Mouse (Mus musculus) spleen, adult 2 months (tissue): ENCODE data around the gene Gm9999. TPM values are rescaled to one million over a fixed set of nuclear protein-coding genes. Genes with fewer than 3 reads are reported as not detected.
"Not testable (repeated sequence)": the region's sequence is repeated elsewhere in the genome, so short reads cannot be mapped to it uniquely, and the experiment has no call there.

Experiments
- DNase-seq, 2 experiments: peaks; one replicate each; pipeline versions ENCODE4 v3.0.0 to v3.0.0-alpha.2; 2012 to 2021; ENCODE audit warnings: low spot score in 2 of 2, low read depth in 1 of 2
- H3K27ac ChIP-seq: fragments of 200-500 bp; 2 replicates; pipeline ENCODE4 v1.5.1; 2012; ENCODE audit warnings: low read length, inconsistent platforms; ENCODE audit not compliant: insufficient read depth
- H3K27me3 ChIP-seq: fragments of 200-500 bp; 2 replicates; pipeline ENCODE4 v1.6.1; 2012; ENCODE audit warnings: mild to moderate bottlenecking, moderate library complexity, low read length, inconsistent platforms; ENCODE audit not compliant: control insufficient read depth, insufficient read depth
- H3K36me3 ChIP-seq: fragments of 200-500 bp; 2 replicates; pipeline ENCODE4 v1.6.1; 2012; ENCODE audit warnings: mild to moderate bottlenecking, low read length, inconsistent platforms; ENCODE audit not compliant: control insufficient read depth, insufficient read depth
- H3K4me1 ChIP-seq: fragments of 200-500 bp; 2 replicates; pipeline ENCODE4 v1.6.1; 2011; ENCODE audit warnings: inconsistent platforms; ENCODE audit not compliant: control insufficient read depth, insufficient read depth, insufficient read length
- H3K4me3 ChIP-seq: fragments of 200-500 bp; 2 replicates; pipeline ENCODE4 v1.5.1; 2011; ENCODE audit warnings: mild to moderate bottlenecking, inconsistent platforms; ENCODE audit not compliant: insufficient read depth, insufficient read length; ENCODE audit errors: extremely low read depth
- CTCF ChIP-seq: fragments of 200-500 bp; IDR thresholded peaks from 2 replicates; pipeline ENCODE4 v1.5.1; 2011; ENCODE audit warnings: mild to moderate bottlenecking, inconsistent platforms; ENCODE audit not compliant: insufficient read depth, insufficient read length, insufficient replicate concordance; ENCODE audit errors: extremely low read depth
- POLR2A ChIP-seq: fragments of 200-500 bp; IDR thresholded peaks from 2 replicates; pipeline ENCODE4 v1.6.1; 2011; ENCODE audit warnings: low read depth, low read length, inconsistent platforms
- WGBS: fragments of 180-500 bp; shearing (Covaris S2); methylation state at CpG from one replicate; pipeline ENCODE4 v1.1.7; 2018; 5-methylcytosine and 5-hydroxymethylcytosine counted together
- polyA plus RNA-seq: library from polyadenylated mRNA; depleted of rRNA; stranded (reverse); fragments of >200 nt; gene quantifications from 2 replicates; pipeline ENCODE4 v1.2.3, GENCODE M21; 2012

Gm9999 gene
- polyA plus RNA-seq, 1 experiment = not detected

GRCm38 (mm10) chr7:46986646-46987045 lies 3.3 kb downstream of the Gm9999 start:
- TF ChIP-seq CTCF (no peak), POLR2A (no peak)
- Histone ChIP-seq H3K36me3 (peaks cover 5% of the 10 kb centered on the region; the same call in 1 of the 2 replicates), H3K27me3 (no peaks in the 10 kb centered on the region), H3K4me3 (no peak overlapping the region), H3K27ac (no peak overlapping the region), H3K4me1 (0 out of 2 replicates have a peak, but pooled peaks cover 3% of the 10 kb centered on the region)
- 70% methylated on average over 5 of the region's 5 CpGs for WGBS
- DNase-seq = no peak

GRCm38 (mm10) chr7:46987073-46987472 lies 3.7 kb downstream of the Gm9999 start:
- WGBS = 61% methylated on average over 2 of the region's 2 CpGs

GRCm38 (mm10) chr7:46989387-46989786 lies 6.0 kb downstream of the Gm9999 start:
- DNase-seq, H3K4me3 ChIP-seq, H3K4me1 ChIP-seq, H3K27ac ChIP-seq, H3K27me3 ChIP-seq: not testable (repeated sequence)
- peaks cover 18% of the 10 kb centered on the region for H3K36me3 ChIP-seq
- WGBS = 85% methylated on average over 4 of the region's 4 CpGs

More at GRCm38 (mm10) chr7:46987073-46987472, 3.7 kb downstream of the Gm9999 start:
- Histone ChIP-seq H3K27me3 (no peaks in the 10 kb centered on the region), H3K36me3 (peaks cover 8% of the 10 kb centered on the region; the same call in 1 of the 2 replicates), H3K4me3 (no peak overlapping the region), H3K4me1 (0 out of 2 replicates have a peak, but pooled peaks cover 3% of the 10 kb centered on the region), H3K27ac (peak overlapping the region; percentile 10; the same call in 1 of the 2 replicates)
- no peak for DNase-seq
- TF ChIP-seq POLR2A = no peak
- no peak for TF ChIP-seq CTCF

- DNase-seq = no peak
- no peaks in the 10 kb centered on the region for H3K4me1 ChIP-seq
- H3K4me3 ChIP-seq = no peak overlapping the region
- H3K27me3 ChIP-seq = no peaks in the 10 kb centered on the region
- 53% methylated on average over 8 of the region's 8 CpGs for WGBS
- peaks cover 41% of the 10 kb centered on the region for H3K36me3 ChIP-seq
- TF ChIP-seq CTCF (no peak), POLR2A (no peak)
- H3K27ac ChIP-seq = no peak overlapping the region
Observed at GRCm38 (mm10) chr7:46993079-46993478, 9.7 kb downstream of the Gm9999 start.

- Histone ChIP-seq H3K36me3 (peaks cover 46% of the 10 kb centered on the region), H3K4me1 (no peaks in the 10 kb centered on the region), H3K27me3 (no peaks in the 10 kb centered on the region), H3K4me3 (no peak overlapping the region), H3K27ac (no peak overlapping the region)
- no peak for DNase-seq
- 89% methylated on average over 3 of the region's 3 CpGs for WGBS
- TF ChIP-seq CTCF (no peak), POLR2A (no peak)
Observed at GRCm38 (mm10) chr7:46995558-46995957, 12.2 kb downstream of the Gm9999 start.

GRCm38 (mm10) chr7:46997008-46997407 lies 13.6 kb downstream of the Gm9999 start:
- Histone ChIP-seq H3K4me3 (no peak overlapping the region), H3K36me3 (peaks cover 42% of the 10 kb centered on the region), H3K4me1 (no peaks in the 10 kb centered on the region; the same call in 1 of the 2 replicates), H3K27ac (no peak overlapping the region), H3K27me3 (no peaks in the 10 kb centered on the region)
- no peak for DNase-seq
- TF ChIP-seq POLR2A = no peak
- 86% methylated on average over 4 of the region's 4 CpGs for WGBS

DNA sequence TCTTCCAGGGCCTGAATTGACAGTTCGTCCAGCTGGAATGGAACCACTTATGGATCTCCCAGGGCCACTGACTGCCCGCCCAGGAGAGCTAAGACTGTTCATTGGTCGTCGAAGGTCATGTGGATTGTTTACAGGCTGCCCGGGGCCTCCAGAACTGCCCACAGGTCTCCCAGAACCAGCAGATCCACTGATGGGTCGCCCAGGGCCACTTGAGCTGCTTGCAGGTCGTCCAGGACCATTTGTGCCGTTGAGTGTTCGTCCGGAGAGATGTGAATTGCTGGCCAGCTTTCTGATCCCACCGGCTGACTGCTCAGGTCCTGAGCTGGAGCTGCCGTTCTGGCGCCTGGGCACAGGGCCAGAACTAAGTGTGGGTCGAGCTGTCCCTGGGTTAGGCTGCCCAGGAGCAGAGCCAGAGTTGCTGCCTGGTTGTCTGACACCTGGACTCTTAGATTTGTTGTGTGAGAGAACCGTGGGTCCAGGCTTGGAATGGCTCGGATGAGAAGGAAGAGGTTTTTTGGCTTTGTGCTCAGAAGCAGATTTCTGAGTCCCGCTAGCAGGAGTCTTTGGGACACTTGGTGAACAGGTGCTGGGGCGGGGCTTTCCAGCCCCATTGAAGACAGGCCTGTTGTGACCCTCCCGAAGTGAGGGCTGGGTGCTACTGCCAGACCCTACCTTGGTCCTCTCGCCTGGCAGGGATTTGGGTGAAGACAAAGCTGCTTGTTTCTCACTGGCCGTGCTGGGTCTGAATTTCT lies 14.4 kb downstream of the Gm9999 start:
- Histone ChIP-seq H3K27ac (no peak overlapping the region), H3K27me3 (no peaks in the 10 kb centered on the region), H3K4me3 (no peak overlapping the region), H3K4me1 (no peaks in the 10 kb centered on the region; the same call in 1 of the 2 replicates), H3K36me3 (peaks cover 40% of the 10 kb centered on the region)
- DNase-seq = no peak
- TF ChIP-seq CTCF (no peak), POLR2A (no peak)
- WGBS = 87% methylated on average over 21 of the region's 21 CpGs
